Mouse (Mus musculus) layer of hippocampus, adult 9-10 months (tissue): ENCODE measurements at regions not wholly inside any gene's neighbourhood (a gene's known extent, or its start where the extent isn't known, plus 50 kb on each side); places are given as distances from the start of the nearest gene placed in this dataset.
A peak's percentile ranks its signal among the peaks of the same experiment; 100 is the strongest.

Experiments used
- DNase-seq: peaks from one replicate; pipeline ENCODE4 v3.0.0; 2022; ENCODE audit warnings: low spot score

DNA sequence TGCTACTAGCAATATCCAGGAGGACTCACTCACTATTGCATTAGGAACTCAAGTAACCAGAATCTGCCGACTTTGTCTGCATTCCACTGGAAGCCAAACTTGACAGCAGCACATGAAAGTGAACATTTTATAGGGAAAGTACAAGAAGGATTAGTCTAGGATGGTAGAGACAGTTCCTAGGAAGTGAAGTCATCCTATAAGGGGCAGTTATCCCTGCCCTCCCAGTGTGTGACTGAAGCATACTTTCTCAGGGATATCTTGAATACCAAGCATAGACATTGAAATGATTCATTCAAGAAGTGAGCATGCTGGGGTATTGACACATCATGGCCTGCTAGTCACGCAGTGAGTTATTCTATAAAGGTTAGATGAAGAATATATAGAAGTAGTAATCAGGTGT is 632.2 kb upstream of the Zeb2 start:
- DNase-seq, result no peak

DNA sequence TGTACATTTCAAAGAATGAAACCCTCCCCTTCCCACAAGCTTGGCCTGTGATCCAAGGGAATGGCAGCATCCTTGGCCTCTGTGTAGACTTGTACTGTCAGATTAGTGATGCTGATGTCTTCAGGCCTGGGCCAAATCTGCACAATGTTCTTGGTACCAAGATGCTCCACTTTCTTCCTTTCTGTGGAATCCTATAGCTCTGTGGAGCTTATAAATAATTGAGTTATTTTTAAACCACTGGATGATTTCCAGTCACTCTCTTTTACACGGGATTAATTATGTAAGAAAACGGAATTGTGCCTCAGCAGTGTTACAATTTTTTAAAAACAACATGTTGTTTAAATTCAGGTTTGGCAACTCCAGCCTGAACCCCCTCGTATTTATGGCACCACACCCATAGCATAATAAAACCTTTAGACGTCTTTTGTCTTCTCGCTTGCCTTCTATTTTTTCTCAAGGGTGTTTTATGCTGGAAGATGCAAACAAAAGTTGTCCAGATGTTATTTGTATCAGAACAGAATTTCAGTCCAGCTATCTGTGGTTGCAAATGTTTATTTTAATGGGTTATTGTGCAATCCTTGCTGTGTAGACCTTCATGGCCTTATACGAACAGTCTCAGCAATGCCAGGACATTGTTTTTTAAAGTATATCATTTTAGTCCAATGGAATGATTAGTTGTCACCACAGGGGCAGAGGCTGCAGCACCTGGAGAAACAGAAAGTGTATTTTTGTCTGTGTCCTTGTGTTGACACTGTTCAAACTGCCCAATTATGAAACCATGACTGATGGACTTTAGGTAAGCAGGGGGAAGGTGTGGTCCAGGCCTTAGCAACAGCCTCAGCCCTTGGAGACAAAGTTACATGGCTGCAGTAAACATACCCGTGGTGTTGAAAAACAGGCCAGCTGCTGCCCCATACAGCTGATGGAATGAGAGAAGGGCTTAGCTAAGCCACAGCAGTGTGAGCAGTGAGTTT is 630.4 kb upstream of the Zeb2 start:
- no peak for DNase-seq

DNA sequence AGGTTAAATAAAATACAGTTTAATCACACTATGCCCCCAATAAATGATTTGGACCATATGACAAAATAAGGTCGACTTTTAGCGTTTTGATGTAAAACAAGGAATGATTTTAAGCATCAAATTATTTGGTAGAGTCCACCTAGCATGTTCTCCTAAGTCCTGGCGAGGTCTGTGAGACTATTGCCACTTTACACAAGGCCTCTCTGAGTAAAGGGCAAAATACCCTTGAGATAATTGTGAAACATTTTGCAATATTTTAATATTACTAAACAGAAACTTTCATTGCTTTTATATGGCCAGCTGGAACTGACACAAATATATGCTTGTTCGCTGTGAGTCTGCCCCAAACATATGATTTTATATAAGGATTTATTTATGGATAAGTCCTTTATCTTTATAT is 629.4 kb upstream of the Zeb2 start:
- no peak for DNase-seq

DNA sequence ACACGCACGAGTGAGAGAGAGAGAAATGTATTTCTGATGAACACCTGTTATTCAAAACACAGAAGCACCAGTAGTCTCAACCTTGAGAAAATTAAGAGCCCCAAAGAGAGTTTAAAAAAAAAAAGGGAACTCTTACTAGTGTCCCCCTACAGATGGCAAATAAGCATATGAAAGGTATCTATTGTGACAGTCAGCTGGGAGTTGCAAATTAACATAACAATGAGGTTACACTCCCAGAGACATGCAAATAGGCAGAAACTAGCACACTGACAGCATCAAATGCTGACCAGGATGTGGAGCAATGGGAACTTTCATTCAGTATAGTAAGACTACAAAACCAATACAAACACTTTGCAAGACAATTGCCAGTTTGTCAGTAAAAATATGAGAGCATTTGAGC is 619.1 kb upstream of the Zeb2 start:
- DNase-seq, result no peak

DNA sequence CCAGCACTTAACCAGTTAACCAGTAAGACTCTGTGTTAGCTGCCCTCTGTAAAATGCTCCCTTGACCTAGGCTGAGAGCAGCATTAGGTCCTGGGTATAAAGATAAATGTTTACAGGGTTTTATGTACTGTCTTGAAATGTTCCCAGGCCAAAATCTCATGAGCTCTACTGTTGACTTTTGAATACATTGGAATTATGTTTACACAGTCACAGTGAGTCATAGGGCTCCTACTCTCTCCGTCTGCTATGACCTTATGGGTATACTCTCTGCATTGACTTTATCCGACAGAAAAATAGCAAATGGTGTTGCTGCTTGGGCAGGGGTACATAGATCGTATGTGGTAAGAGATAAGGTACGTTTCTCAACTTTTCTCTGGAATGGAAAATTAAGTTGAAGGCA is 596.8 kb upstream of the Zeb2 start:
- no peak for DNase-seq

DNA sequence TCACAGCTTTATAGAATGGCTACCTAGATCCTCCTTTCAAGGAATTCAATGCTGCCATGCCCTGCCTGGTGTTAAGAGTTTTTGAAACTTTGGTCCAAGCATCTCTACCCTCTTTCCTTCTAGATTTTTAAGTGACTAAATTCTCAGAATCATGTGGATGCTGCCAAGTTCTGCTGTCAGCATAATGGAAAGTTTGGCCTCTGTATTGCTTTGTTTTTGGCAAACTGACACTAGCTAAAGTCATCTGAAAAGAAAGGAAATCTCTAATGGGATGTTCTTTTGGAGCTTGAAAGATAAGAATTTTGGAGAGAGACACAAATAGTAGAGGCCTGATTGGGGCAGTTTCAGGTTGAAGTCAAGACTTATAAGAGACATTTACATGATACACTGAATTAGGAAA is 589.8 kb upstream of the Zeb2 start:
- DNase-seq, result no peak

DNA sequence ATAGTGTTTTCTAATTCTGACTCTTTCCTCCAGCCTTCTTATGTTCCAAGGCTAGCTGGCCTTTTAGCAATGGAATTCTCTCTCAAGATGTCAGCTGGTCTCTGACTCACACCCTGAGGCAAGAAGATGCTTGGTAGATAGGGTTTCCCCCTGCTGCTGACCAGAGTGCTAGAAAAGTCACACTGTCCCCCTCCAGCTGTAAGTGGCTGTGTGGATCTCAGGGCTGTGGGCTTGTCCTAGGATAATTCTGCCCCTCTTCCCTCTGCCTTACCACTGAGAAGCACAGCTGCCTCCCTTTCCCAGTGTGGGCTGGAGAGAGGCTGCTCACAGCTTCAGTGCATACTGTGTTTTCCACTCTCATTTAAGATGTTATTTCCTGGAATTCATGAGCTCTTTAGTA is 585.3 kb upstream of the Zeb2 start:
- no peak for DNase-seq

DNA sequence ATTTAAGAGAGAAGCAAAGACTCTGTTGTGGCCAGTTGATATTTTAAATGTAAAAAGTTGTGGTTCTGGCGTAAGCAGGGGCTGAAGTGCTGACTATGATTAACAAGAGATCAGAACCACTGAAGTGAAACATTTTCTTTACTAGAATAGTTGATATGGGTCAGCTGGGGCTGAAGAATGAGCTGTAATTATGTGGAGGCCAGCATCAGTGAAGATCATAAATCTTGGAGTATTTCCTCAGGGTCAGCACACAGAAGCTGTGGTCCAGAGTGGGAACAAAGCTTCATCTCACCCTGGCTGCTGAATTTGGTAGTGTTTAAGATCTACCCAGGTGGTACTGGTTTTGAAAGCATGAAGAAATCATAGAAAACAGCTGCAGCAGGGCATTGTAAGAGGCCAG is 583.4 kb upstream of the Zeb2 start:
- no peak for DNase-seq

DNA sequence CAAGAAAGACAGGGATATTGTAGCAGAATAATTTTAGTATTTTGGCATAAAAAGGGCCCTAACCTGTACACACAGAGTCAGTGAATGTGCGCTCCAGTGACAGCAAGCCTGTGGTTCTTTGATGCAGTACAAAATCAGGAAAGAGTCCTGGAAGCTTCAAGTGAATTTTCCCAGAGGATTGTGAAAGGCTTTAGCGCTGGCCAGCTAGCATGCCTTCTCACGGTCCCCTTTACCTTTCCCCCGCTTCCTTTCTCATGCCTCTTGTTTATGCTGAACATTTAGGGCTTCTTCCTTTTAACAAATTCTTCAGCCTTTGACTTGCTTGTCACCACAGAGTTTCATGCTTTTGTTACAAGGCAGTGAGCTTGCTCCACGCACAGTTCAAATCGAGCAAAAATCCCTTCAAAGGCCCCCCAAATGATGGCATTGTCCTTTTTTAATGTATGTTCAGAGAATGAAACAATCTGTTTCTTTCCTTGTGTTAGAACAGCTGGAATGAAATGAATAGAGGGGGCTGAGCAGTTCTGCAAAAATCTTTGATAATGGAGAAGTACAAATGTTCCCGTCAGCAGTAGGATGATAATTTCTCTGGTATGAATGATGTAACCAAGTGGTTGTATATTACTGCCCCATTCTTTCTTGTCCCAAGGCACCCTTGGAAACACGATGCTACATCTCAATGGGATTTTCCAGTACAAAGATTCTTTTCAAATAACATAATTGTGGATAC is 576.3 kb upstream of the Zeb2 start:
- no peak for DNase-seq

DNA sequence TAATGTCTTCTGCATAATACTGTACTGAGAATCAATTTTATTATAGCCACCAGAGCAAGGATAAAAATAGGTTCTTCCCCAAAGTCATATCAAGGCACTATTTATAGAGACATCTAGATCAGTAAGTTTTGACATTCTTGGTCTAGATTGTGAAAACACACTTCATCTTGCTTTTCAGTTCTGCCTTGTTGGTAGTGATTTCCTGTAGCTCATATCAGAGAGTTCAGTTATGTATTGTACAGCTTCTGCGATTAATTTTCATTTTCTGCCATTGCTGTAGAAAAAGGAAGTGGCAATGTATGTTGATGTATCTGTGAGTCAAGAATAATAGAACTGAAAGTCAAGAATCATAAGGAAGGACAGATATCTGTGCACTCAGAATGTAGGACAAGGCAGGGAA is 575.6 kb upstream of the Zeb2 start:
- no peak for DNase-seq

DNA sequence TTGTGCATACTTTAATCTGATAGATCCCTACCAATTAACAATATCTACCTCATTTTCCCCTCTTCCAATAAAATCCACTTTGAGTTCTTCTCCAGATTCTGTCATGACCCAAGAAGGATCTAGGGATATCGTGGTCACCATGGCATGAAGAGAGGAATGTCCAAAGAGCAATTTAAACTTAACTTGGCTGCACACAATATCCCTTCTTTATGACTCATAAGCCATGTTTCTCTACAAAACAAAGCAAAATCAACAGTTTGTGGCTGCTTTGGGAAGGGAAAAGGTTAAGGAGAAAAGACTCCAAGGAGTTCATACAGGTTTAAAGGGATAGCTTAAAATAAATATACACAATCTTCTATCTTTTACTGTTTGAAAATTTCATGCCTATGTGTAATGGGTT is 571.8 kb upstream of the Zeb2 start:
- no peak for DNase-seq

DNA sequence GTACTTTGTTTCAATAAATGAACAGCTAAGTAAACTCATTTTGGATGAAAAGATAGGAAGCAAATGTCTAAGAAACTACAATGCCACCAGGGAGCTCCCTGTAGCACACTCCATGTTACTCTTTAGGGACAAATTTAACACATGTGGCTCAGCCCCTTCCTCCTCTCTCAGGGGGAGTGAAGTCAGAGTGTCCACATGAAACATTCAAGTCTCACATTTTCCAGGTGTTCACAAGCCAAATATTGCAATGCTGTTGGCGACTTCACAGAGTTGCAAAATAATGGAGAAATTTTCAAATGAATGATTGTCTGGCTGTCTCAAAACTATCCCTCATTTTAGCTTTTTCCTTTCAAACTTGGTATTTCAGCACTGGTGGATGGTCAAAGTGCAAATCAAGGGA is 564.1 kb upstream of the Zeb2 start:
- DNase-seq, result no peak

DNA sequence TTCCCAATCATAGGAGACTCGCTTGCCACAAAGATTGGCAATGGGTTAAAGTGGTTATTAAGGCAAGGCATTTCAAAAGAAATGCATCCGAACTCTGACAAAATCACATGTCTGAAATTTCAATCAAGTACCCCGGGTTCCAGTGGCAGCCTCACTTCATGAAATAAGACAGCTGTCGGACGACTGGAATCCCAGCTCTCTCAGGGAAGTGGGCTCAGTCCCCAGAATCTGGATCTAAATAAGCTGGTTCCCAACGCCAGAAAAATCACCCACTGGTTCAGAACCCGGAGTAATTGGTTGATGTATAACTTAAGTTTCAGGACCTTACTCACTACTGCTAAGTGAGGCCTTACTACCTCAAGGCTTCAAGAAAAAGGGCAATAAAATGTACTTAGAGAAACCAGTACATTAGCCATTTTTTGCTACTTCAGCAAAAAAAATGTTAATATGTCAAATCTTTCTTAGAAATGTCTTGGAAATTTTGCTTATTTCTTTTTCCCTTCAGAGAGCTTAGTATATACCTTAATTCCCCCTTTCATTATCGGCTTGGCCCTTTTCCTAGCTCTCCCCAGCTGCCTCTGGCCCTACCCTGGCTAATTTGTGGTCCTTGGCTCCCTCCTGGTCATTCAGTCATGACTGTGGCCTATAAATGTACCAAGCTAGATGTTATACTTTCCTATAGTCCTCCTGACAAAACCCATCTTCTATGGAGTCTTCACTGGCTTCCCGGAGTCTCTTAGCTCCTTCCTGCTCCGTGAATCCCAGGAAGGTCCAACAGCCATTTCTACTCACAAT is 562.1 kb upstream of the Zeb2 start:
- no peak for DNase-seq

DNA sequence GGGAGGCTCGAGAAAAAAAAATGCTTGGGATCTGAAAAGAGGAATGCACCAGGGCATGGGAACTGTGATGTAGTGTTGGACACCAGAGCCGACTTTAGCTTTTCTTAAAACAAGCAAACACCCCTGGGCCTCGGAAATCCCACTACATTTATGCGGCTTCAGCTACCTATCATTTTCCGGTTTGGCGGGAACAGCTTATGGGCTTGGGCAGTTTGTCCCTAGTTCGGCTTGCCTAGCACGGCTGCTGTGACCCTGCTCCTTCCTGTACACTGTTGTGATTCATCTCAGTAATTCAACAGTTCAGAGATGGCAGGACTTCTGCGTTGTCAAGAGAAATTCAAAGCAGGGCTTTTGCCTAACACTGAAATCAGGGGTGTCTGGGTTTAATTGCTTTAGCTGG is 561.5 kb upstream of the Zeb2 start:
- no peak for DNase-seq

DNA sequence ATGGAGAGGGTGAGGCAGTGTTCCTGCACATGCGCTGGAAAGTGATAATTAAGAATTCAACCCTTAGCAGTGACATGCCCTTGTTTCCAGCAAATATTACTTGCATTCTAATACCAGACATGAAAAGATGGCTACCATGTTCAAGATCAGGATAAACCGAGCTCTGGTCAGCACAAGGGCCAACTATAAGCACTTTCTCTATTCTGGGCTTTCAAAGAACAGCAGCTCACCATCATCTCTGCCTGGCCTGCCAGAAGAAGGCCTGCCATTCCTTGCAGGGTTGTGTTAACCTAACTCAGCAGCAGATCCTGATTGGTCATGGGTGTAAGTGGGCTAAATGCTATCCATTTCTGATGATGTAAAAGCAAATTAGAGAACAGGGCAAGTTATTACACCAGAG is 558.6 kb upstream of the Zeb2 start:
- no peak for DNase-seq

DNA sequence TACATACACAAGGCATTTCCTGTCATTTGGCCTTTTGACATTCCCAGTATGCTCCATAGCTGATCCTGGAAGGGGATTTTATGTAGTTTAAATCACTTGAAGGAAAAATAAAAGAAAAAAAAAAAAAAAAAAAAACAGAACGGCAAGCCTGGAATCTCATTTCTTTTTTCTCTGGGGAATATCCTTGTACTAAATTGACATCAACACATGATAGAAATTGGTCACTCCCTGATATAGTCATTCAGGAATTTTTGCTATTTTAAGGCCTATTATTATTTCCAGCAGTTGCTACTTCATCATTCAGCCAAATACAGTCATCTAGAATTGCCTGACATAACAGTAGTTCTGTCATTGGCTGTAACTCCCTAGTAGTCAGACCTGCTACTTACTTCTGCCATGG is 538.8 kb upstream of the Zeb2 start:
- DNase-seq, result no peak

DNA sequence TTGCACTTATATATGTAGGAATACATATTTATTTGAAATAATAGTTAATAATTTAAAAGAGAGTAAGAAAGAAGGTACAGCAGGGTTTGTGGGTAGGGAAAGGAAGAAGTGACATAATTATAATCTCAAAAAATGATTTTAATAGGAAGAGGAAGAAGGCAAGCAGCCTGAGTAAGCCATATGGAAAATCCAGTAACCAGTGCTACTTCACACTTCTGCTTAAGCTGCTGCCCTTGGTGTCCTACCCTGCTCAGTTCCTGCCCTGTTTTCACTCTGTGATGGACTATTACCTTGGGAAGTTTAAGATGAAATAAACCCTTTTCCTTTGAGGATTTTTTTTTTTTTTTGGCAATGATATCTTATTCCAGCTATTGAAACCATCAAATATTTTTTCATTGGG is 537.5 kb upstream of the Zeb2 start:
- DNase-seq, result no peak

DNA sequence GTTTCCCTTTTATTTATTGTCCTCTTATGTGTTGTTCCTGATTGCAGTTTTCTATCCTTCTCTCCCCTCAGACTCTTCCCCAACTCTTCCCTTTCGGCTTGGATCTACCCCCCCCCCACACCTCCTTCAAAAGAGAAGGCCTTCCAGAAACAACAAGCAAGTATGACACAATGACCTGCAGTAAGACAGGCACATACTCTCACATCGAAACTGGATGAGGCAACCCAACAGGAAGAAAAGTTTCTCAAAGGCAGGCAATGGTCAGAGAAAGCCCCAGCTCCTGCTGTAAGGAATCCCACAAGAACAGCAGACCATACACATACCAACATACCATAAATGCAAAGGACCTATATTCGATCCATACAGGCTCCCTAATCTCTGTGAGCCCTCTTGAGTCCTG is 535.8 kb upstream of the Zeb2 start:
- DNase-seq, result no peak

DNA sequence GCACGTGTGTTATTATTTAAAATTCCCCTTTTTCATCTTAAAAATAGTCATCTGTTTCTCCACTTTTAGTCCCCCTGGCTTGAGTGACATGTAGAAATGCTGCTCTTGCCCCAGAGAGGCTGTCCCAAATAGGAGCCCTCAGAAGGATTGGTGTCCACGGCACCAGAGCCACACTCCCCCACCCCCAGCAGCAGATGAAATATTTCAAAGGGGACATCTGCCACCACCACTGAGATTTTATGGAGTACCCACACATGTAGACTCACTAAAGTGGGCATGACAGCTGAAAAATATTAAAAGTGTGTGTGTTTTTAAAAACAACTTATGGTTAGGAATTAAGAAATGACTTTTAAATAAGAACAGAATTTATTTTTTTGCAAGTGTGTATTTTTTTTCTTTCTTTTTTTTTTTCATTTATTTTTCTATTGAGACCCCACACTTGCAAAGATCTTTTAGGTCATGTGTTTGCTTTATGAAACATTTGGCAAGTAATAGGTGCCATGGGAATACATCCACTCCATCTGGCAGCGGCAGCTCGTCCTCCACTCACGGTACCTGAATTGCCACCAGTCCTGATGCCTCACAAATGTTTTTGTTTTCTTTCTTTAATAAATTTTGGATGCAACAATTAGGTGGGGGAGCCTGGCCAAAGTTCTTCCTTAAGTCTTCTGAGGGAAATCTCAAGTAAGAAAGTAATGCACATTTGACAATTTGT is 533.2 kb upstream of the Zeb2 start:
- peak; percentile 21 for DNase-seq

DNA sequence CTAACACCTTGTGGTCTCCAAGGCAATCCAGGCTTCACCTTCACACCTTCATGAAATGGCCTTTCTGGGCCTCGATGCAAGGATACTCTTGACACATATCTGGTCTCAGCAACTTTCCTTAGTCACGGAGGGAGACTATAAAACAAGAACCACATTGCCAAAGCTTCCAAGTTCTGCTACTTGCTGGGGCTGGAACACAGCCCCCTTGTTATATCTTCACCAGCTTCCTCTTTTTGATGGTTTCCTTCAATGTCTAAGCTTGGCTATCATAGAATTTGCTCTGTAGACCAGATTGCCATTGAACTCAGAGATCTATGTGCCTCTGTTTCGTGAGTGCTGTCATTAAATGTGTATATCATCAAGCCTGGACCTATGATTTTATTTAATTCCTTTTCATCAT is 530.7 kb upstream of the Zeb2 start:
- no peak for DNase-seq

DNA sequence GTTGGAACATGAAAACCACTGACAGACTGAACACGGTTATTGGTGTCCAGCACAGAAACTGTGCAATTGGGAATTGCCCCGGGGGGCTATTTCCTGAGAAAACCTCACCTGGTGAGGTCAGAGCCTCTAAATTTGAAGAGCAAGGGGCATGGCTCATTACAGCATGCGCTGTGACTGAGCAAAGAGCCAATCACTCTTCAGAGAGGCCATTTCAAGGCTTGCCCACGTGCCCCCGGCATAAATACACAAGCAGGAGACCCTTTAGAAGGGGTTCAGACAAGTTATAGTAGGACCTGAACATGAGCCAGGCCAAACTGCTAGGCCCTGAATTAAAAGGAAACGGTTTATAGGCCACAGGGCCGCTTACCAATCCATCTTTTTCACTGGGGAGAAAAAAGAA is 512.9 kb upstream of the Zeb2 start:
- DNase-seq, result no peak

DNA sequence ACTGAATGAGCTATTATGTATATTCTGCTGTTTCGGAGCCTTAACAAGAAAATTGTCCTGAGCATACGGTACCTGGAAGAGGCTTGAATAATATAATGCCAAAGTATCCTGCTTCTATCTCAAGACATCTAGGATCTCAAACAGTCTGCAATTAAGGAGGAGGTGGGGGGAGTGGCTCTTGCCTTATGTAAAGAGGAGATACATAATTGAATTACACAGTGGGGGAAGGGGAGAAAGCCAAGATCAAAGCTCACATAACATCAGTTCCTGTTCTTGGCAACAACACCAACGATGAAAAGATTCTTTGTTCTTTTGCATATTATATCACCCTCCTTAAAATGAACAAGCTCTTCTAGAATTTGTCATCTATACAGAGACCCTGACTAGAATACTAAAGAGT is 512.4 kb upstream of the Zeb2 start:
- DNase-seq, result no peak
